In the genomic region with DNA sequence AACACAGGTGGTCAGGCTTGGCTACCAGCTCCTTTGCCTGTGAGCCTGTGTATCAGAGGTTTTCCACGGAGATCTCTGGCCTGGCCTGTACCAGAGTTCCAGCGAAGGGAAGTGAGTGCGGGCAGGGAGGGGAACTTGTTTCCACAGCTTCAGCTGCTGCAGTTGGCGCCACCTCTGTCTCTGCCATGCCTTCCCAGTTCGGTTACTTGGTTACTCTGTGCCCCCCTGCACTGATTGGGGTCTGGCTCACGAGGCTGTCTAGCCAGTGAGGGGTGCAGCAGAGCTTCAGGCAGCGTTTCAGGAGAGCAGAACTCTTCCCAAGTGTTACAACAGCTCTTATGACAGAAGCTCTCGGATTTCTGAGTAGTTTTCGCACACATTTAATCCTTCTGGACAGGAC, we compare ENCODE assay signal across 18 mouse cellular contexts.
"Had no signal": no experiment of that assay in that cellular context is flagged by ENCODE, and none has a peak within 500 bp of the region (broad histone marks: within the 10 kb centered on the region; RNA-seq: fewer than 3 reads in every experiment).

No protein-coding gene starts in this region.

- H3K27me3 ChIP-seq: neural tube, embryonic 13.5 days; neural tube, embryonic 15.5 days had no signal

- H3K9ac ChIP-seq: lung, embryonic 14.5 days; midbrain, embryonic 12.5 days; neural tube, embryonic 13.5 days; neural tube, embryonic 15.5 days had no signal

- H3K27ac ChIP-seq: midbrain, embryonic 10.5 days; midbrain, embryonic 12.5 days; neural tube, embryonic 13.5 days; neural tube, embryonic 15.5 days had no signal

- ATAC-seq: midbrain, embryonic 16.5 days had no signal

- H3K4me2 ChIP-seq: lung, embryonic 14.5 days; midbrain, embryonic 12.5 days; neural tube, embryonic 13.5 days; neural tube, embryonic 15.5 days had no signal

- H3K9me3 ChIP-seq: midbrain, embryonic 10.5 days; midbrain, embryonic 12.5 days; neural tube, embryonic 13.5 days; neural tube, embryonic 15.5 days had no signal

- H3K4me1 ChIP-seq: midbrain, embryonic 12.5 days had no signal

- DNase-seq: lung, embryonic 14.5 days; lung, postnatal 10 days; lung, postnatal 4 days; midbrain, embryonic 14.5 days; retina, postnatal 1 day; right cerebral cortex, adult 18-20 months; right cerebral cortex, postnatal 25 days; right cerebral cortex, postnatal 4 days; spleen, adult 18-20 months; thymus, adult 18-20 months; thymus, postnatal 14 days; thymus, postnatal 36 days had no signal

- H3K4me3 ChIP-seq: midbrain, embryonic 10.5 days; midbrain, embryonic 12.5 days; myocyte; neural tube, embryonic 13.5 days; neural tube, embryonic 15.5 days had no signal

- H3K36me3 ChIP-seq: midbrain, embryonic 10.5 days; midbrain, embryonic 12.5 days; neural tube, embryonic 13.5 days; neural tube, embryonic 15.5 days had no signal
